Mouse (Mus musculus) lung, adult 2 months (tissue): ENCODE results near the gene Cfap299. TPM values are rescaled to one million over a fixed set of nuclear protein-coding genes. Genes with fewer than 3 reads are reported as not detected.

Experiments used
- DNase-seq: peaks from one replicate; pipeline ENCODE4 v3.0.0; 2022
- H3K4me1 ChIP-seq: fragments of 200-500 bp; 2 replicates; pipeline ENCODE4 v1.6.1; 2011; ENCODE audit warnings: low read length; ENCODE audit not compliant: control insufficient read depth, insufficient read depth
- H3K4me3 ChIP-seq: fragments of 200-500 bp; replicated peaks from 2 replicates; pipeline ENCODE3; 2011; ENCODE audit warnings: low read depth, mild to moderate bottlenecking, control low read depth, low read length; ENCODE audit errors: extremely low read depth
- CTCF ChIP-seq: fragments of 200-500 bp; IDR thresholded peaks from 2 replicates; pipeline ENCODE4 v1.5.1; 2011; ENCODE audit warnings: mild to moderate bottlenecking, low read length, control low read depth; ENCODE audit not compliant: insufficient read depth
- POLR2A ChIP-seq: fragments of 200-500 bp; IDR thresholded peaks from 2 replicates; pipeline ENCODE4 v1.6.1; 2011; ENCODE audit warnings: low read depth, mild to moderate bottlenecking, control low read depth, low read length, borderline replicate concordance; ENCODE audit errors: extremely low read depth
- WGBS: fragments of 180-500 bp; shearing (Covaris S2); methylation state at CpG from one replicate; pipeline ENCODE4 v1.1.7; 2018; 5-methylcytosine and 5-hydroxymethylcytosine counted together
- polyA plus RNA-seq: library from polyadenylated mRNA; depleted of rRNA; stranded (reverse); fragments of >200 nt; gene quantifications from 2 replicates; pipeline ENCODE4 v1.2.3, GENCODE M21; 2012; rRNA removed

The Cfap299 gene
- polyA plus RNA-seq, 1 experiment = 1.7 TPM

GRCm38 (mm10) chr5:98834300-98834699 is 505.2 kb downstream of the Cfap299 start:
- no peak overlapping the region for H3K4me3 ChIP-seq

GRCm38 (mm10) chr5:98842600-98843310 is 513.7 kb downstream of the Cfap299 start:
- no peak for DNase-seq
- WGBS = 82% methylated on average over 7 of the region's 7 CpGs
- Histone ChIP-seq H3K4me3 (no peak overlapping the region), H3K4me1 (peaks cover 2% of the 10 kb centered on the region)
- TF ChIP-seq POLR2A = no peak
- TF ChIP-seq CTCF = no peak

More at GRCm38 (mm10) chr5:98834300-98834699, 505.2 kb downstream of the Cfap299 start:
- WGBS = 95% methylated on average over 6 of the region's 6 CpGs
- TF ChIP-seq CTCF (no peak), POLR2A (no peak)
- no peaks in the 10 kb centered on the region for H3K4me1 ChIP-seq
- DNase-seq = no peak

GRCm38 (mm10) chr5:98844664-98845063 is 515.6 kb downstream of the Cfap299 start:
- no peak overlapping the region for H3K4me3 ChIP-seq
- 14% methylated on average over 1 of the region's 1 CpGs for WGBS
- peaks cover 2% of the 10 kb centered on the region for H3K4me1 ChIP-seq
- no peak for DNase-seq
- TF ChIP-seq POLR2A (no peak), CTCF (no peak)

Other genes starting within 250 kb of the Cfap299 start
- 3.6 and 4.7 TPM in 2 replicates for gene Prdm8, start 162.1 kb upstream of the Cfap299 start, polyA plus RNA-seq
- gene Fgf5, start 75.1 kb upstream of the Cfap299 start, polyA plus RNA-seq = not detected in 2 replicates
- gene Gm11111, start 223.4 kb downstream of the Cfap299 start, polyA plus RNA-seq = not detected in 2 replicates